Mouse (Mus musculus): ENCODE measurements around the gene Cd79a.
"Not testable (repeated sequence)": the region's sequence is repeated elsewhere in the genome, so short reads cannot be mapped to it uniquely, and the experiment has no call there.

Cd79a gene

GRCm38 (mm10) chr7:24885468-24886307 is 11.5 kb upstream of the Cd79a start:
- DNase-seq (ENCODE audit: low spot score in 2 of 2), result no peak

GRCm38 (mm10) chr7:24886308-24886633 is 10.9 kb upstream of the Cd79a start:
- DNase-seq (ENCODE audit: low spot score in 2 of 2), result no peak

GRCm38 (mm10) chr7:24887096-24887495 is 10.1 kb upstream of the Cd79a start:
- no peak for DNase-seq (ENCODE audit: low spot score in 2 of 2)

- DNase-seq (ENCODE audit: low spot score in 2 of 2), result no peak
Observed at GRCm38 (mm10) chr7:24889431-24890220, 7.6 kb upstream of the Cd79a start.

- peak in 1 of 2 experiments; percentile 70 for DNase-seq (ENCODE audit: low spot score in 2 of 2)
Observed at GRCm38 (mm10) chr7:24890281-24891216, 6.6 kb upstream of the Cd79a start.

GRCm38 (mm10) chr7:24891241-24892124 is 5.7 kb upstream of the Cd79a start:
- DNase-seq (ENCODE audit: low spot score in 2 of 2), result no peak

- DNase-seq (ENCODE audit: low spot score in 2 of 2), result no peak
Observed at GRCm38 (mm10) chr7:24892125-24892583, 5.0 kb upstream of the Cd79a start.

GRCm38 (mm10) chr7:24895749-24896148 is 1.4 kb upstream of the Cd79a start:
- not testable (repeated sequence) for DNase-seq (ENCODE audit: low spot score in 2 of 2)

GRCm38 (mm10) chr7:24896269-24896668 is 912 bp upstream of the Cd79a start:
- no peak for DNase-seq (ENCODE audit: low spot score in 2 of 2)

- DNase-seq (ENCODE audit: low spot score in 2 of 2), result no peak
Observed at GRCm38 (mm10) chr7:24897959-24898358, 778 bp downstream of the Cd79a start.

- no peak for DNase-seq (ENCODE audit: low spot score in 2 of 2)
Observed at GRCm38 (mm10) chr7:24901114-24901513, 3.9 kb downstream of the Cd79a start.

- no peak for DNase-seq (ENCODE audit: low spot score in 2 of 2)
Observed at GRCm38 (mm10) chr7:24901842-24902241, 4.7 kb downstream of the Cd79a start.

GRCm38 (mm10) chr7:24902264-24902629 is 5.1 kb downstream of the Cd79a start:
- no peak for DNase-seq (ENCODE audit: low spot score in 2 of 2)

GRCm38 (mm10) chr7:24902630-24903443 is 5.7 kb downstream of the Cd79a start, which contains the start of gene Arhgef1:
TSS of gene Arhgef1 (plus strand) at chr7:24902912.
- peak in 1 of 2 experiments; percentile 34 for DNase-seq (ENCODE audit: low spot score in 2 of 2)

GRCm38 (mm10) chr7:24903444-24903825 is 6.3 kb downstream of the Cd79a start:
- DNase-seq (ENCODE audit: low spot score in 2 of 2), result no peak

GRCm38 (mm10) chr7:24904070-24904483 is 6.9 kb downstream of the Cd79a start:
- DNase-seq (ENCODE audit: low spot score in 2 of 2), result peak; percentile 92 to 98

GRCm38 (mm10) chr7:24904936-24905335 is 7.8 kb downstream of the Cd79a start:
- DNase-seq (ENCODE audit: low spot score in 2 of 2), result peak in 1 of 2 experiments; percentile 49

- DNase-seq (ENCODE audit: low spot score in 2 of 2), result no peak
Observed at GRCm38 (mm10) chr7:24906551-24906950, 9.4 kb downstream of the Cd79a start.

GRCm38 (mm10) chr7:24907211-24907748 is 10.1 kb downstream of the Cd79a start:
- DNase-seq (ENCODE audit: low spot score in 2 of 2), result no peak

Measured in left cerebral cortex, adult 9 months (tissue).